Mouse (Mus musculus) megakaryocyte, embryonic 14.5 days (primary cell): Measurements from ENCODE around the gene Fggy.

Experiments
- FLI1 ChIP-seq: IDR thresholded peaks from 2 replicates; pipeline ENCODE4 v1.6.1; 2012; ENCODE audit warnings: low read length, inconsistent platforms, mixed read lengths
- GATA1 ChIP-seq: IDR thresholded peaks from 3 replicates; pipeline ENCODE4 v1.6.1; 2012; ENCODE audit warnings: mixed read lengths, low read length, inconsistent platforms, borderline replicate concordance

- TF ChIP-seq GATA1 (no peak), FLI1 (no peak)
Observed at GRCm38 (mm10) chr4:95934384-95935035, 377.2 kb downstream of the Fggy start.
